Mouse (Mus musculus) intestine, embryonic 15.5 days (tissue): Measurements from ENCODE around the gene Sfi1. TPM values are rescaled to one million over a fixed set of nuclear protein-coding genes. Genes with fewer than 3 reads are reported as not detected.
"Not testable (repeated sequence)": the region's sequence is repeated elsewhere in the genome, so short reads cannot be mapped to it uniquely, and the experiment has no call there.

Experiments used
- ATAC-seq: fragments of 200-750 bp; cut with Nextera tagmentation; 2 replicates; pipeline ENCODE4 v1.8.0; 2017; ENCODE audit warnings: moderate TSS enrichment, moderate library complexity
- H3K27ac ChIP-seq: fragments of 300-500 bp; sonication (generic); 2 replicates; pipeline ENCODE4 v1.5.1; 2015; ENCODE audit warnings: mild to moderate bottlenecking, inconsistent platforms
- H3K27me3 ChIP-seq: fragments of 300-500 bp; sonication (generic); replicated peaks from 2 replicates; pipeline ENCODE4 v1.6.1; 2015; ENCODE audit warnings: inconsistent platforms
- H3K36me3 ChIP-seq: fragments of 300-500 bp; sonication (generic); 2 replicates; pipeline ENCODE4 v1.6.1; 2015; ENCODE audit warnings: inconsistent platforms
- H3K4me1 ChIP-seq: fragments of 300-500 bp; sonication (generic); replicated peaks from 2 replicates; pipeline ENCODE4 v1.6.1; 2015; ENCODE audit warnings: inconsistent platforms
- H3K4me2 ChIP-seq: fragments of 300-500 bp; sonication (generic); replicated peaks from 2 replicates; pipeline ENCODE4 v1.6.1; 2015; ENCODE audit warnings: mild to moderate bottlenecking, inconsistent platforms
- H3K4me3 ChIP-seq: fragments of 300-500 bp; sonication (generic); replicated peaks from 2 replicates; pipeline ENCODE4 v1.5.1; 2015; ENCODE audit warnings: inconsistent platforms
- H3K9ac ChIP-seq: fragments of 300-500 bp; sonication (generic); 2 replicates; pipeline ENCODE4 v1.6.1; 2015; ENCODE audit warnings: inconsistent platforms
- H3K9me3 ChIP-seq: fragments of 300-500 bp; sonication (generic); 2 replicates; pipeline ENCODE4 v1.6.1; 2016; ENCODE audit warnings: inconsistent platforms
- WGBS: fragments of 180-500 bp; shearing (Covaris S2); methylation state at CpG from one replicate; pipeline ENCODE4 v1.1.7; 2015; 5-methylcytosine and 5-hydroxymethylcytosine counted together
- polyA plus RNA-seq: library from polyadenylated mRNA; unstranded; fragments of >200 nt; fragmentation: Nextera tagmentation; extraction: Ambion mirVana; gene quantifications from 2 replicates; pipeline ENCODE4 v1.2.1, GENCODE M21; 2015

Gene Sfi1
- polyA plus RNA-seq, 1 experiment from 2014 or later, result 13.0 TPM

DNA sequence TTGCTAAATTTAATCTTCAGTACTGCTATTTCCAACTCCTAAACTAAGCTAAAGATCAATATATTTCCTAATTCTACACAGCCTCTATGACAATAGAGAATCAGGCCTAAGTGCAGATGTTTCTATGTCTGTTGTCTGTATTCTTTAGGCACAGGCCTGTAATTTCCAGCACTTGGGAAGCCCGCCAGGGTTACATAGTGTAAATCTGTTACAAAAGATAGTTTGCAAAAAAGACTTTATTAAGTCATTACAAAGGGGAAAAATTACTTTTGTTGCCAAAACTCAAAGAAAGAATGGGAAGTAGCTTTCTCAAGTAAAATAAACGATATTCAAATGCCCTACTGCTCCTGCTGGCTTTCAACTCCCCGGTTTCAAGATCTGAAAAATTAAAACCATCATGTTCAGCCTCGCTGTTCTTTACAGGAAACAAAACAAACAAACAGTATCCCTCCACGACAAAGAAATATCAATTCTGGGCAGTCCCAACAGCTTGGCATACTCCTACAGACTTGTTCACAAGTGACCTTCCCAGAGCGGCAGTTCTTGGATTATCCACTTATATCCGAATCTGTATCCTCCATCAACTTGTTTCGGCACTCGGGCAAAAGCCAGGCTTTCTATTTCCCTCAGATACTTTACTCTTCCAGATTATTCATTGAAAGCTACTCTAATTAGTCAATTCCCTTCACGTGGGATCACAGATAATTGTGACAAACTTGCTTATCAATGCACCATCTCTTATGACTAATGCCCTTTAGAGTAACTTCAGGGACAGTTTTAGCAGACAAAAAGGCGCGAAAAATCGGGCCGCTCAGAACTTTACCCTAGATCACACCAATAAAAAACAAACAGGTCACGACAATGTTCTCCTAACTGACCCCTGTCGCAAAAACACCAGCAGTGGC, 8.3 kb upstream of the Sfi1 start:
- no peak overlapping the region for H3K27ac ChIP-seq

DNA sequence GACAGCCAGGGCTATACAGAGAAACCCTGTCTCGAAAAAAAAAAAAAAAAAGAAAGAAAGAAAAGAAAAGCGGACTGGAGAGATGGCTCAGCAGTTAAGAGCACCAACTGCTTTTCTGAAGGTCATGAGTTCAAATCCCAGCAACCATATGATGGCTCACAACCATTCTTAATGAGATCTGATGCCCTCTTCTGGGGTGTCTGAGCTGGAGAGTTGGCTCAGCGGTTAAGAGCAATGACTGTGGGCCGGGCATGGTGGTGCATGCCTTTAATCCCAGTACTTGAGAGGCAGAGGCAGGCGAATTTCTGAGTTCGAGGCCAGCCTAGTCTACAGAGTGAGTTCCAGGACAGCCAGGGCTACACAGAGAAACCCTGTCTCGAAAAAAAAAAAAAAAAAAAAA, 7.4 kb upstream of the Sfi1 start:
- WGBS, result 93% methylated on average over 7 of the region's 7 CpGs
- H3K9me3 ChIP-seq, H3K27ac ChIP-seq, H3K4me3 ChIP-seq, H3K9ac ChIP-seq, ATAC-seq, H3K4me1 ChIP-seq, H3K36me3 ChIP-seq, H3K27me3 ChIP-seq, H3K4me2 ChIP-seq: not testable (repeated sequence)

More for the DNA sequence above, 8.3 kb upstream of the Sfi1 start:
- no peaks in the 10 kb centered on the region for H3K9me3 ChIP-seq
- WGBS, result 6% methylated on average over 16 of the region's 16 CpGs
- H3K4me2 ChIP-seq, result peak overlapping the region; percentile 2; the same call in 1 of the 2 replicates
- ATAC-seq, result no peak; the same call in 1 of the 2 replicates
- no peaks in the 10 kb centered on the region for H3K27me3 ChIP-seq
- H3K4me3 ChIP-seq, result peak overlapping the region; percentile 38
- H3K36me3 ChIP-seq, result 0 out of 2 replicates have a peak, but pooled peaks cover under 1% of the 10 kb centered on the region
- no peaks in the 10 kb centered on the region for H3K4me1 ChIP-seq
- no peak overlapping the region for H3K9ac ChIP-seq

DNA sequence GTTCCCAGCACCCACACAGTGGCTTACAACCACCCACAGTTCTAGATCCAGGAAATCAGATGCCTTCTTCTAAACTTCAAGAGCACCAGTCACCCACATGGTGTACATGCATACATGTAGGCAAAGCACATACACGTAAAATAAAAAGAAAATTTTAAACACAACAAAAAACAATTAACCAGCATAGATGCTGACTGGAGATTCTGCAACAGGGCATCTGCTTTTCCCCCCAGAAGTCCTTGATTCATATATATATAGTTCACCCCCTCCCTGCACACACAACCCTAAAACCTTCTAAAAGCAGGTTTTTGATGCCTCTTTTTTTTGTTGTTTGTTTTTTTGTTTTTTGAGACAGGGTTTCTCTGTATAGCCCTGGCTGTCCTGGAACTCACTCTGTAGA, 10.6 kb downstream of the Sfi1 start:
- not testable (repeated sequence) for H3K4me2 ChIP-seq, H3K27ac ChIP-seq, H3K4me3 ChIP-seq, ATAC-seq, H3K4me1 ChIP-seq, H3K9ac ChIP-seq, H3K9me3 ChIP-seq, H3K36me3 ChIP-seq, H3K27me3 ChIP-seq
- 78% methylated on average over 1 of the region's 1 CpGs for WGBS

DNA sequence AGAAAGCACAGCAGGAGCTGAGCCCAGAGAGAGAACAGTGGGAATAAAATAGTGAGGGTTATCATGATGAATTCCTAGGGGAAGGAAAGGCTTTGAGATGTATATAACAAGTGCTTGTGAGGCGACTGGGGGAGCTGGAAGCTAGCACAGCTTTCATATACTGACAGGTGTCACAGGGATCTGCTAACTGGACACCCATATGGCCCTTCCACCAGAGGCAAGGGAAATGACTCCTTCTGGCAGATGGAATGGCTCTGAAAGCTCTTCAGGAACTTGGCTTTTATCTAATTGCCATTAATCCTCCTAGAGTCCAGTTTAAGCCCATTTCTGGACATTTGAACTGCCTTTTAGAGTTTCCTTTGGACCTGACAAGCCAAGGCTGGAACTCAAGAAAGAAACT, 11.3 kb downstream of the Sfi1 start:
- not testable (repeated sequence) for H3K4me1 ChIP-seq, H3K4me2 ChIP-seq, H3K4me3 ChIP-seq, H3K27me3 ChIP-seq, H3K27ac ChIP-seq, H3K9ac ChIP-seq, H3K36me3 ChIP-seq, H3K9me3 ChIP-seq, ATAC-seq
- 52% methylated on average over 1 of the region's 1 CpGs for WGBS

DNA sequence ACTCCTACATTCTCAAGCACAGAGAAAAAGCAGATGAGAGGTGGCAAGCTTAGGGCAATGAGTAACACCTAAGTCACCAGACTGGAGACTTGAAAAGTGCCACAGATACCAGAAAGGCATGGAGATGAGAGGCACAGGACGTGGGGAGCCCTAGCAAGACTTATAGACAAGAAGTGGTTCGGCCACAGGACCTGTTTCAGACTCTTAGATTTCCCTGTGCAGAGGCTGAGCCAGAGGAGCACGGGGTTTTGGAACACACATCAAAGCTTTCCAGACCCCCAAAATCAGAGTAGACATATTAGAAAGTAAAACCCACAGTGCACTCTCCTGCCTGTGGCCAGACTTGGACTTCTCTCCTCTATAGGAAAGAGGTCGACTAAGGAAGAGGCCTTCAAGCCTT, 12.0 kb downstream of the Sfi1 start:
- H3K4me1 ChIP-seq, H3K27me3 ChIP-seq, H3K36me3 ChIP-seq, H3K4me3 ChIP-seq, H3K9ac ChIP-seq, ATAC-seq, H3K9me3 ChIP-seq, H3K4me2 ChIP-seq, H3K27ac ChIP-seq: not testable (repeated sequence)
- 61% methylated on average over 4 of the region's 4 CpGs for WGBS

DNA sequence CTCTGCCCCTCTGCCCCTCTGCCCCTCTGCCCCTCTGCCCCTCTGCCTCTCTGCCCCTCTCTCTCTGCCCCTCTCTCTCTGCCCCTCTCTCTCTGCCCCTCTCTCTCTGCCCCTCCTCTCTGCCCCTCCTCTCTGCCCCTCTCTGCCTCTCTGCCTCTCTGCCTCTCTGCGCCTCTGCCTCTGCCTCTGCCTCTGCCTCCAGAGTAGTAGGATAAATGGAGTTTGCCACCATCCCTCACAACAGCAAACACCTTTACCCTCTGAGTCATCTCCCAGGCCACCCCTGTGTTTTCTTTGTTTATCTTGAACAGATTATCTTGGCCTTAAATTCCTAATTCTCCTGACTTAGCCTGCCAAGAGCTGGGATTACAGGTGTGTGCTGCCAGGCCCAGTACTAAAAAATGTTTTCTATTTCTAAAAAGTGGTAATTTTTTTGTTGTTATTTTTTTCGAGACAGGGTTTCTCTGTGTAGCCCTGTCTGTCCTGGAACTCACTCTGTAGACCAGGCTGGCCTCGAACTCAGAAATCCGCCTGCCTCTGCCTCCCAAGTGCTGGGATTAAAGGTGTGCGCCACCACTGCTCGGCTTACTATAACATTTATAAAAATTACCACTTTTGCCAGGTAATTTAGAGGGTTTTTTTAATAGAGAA, 12.6 kb downstream of the Sfi1 start:
- not testable (repeated sequence) for H3K4me1 ChIP-seq, ATAC-seq, H3K4me3 ChIP-seq, H3K27me3 ChIP-seq, H3K27ac ChIP-seq, H3K4me2 ChIP-seq, H3K9ac ChIP-seq, H3K36me3 ChIP-seq, H3K9me3 ChIP-seq
- WGBS, result 73% methylated on average over 6 of the region's 6 CpGs

DNA sequence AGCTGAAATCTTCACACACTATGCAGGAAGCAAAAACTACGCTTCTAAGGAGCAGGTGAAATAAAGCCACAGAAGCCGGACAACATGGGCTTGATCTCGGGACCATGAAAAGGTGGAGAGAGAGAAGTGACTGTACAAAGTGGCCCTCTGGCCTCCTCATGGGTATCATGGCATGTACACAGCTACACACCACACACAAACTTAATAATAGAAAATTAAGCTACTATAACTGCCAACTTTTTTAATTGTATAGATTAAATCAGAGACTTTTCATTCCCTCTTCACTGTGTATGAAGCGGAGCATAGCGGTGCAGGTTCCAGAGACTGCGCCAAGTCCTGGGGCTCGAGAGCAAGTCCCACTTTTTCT, 13.6 kb downstream of the Sfi1 start:
- not testable (repeated sequence) for ATAC-seq, H3K4me3 ChIP-seq
- 86% methylated on average over 7 of the region's 7 CpGs for WGBS

DNA sequence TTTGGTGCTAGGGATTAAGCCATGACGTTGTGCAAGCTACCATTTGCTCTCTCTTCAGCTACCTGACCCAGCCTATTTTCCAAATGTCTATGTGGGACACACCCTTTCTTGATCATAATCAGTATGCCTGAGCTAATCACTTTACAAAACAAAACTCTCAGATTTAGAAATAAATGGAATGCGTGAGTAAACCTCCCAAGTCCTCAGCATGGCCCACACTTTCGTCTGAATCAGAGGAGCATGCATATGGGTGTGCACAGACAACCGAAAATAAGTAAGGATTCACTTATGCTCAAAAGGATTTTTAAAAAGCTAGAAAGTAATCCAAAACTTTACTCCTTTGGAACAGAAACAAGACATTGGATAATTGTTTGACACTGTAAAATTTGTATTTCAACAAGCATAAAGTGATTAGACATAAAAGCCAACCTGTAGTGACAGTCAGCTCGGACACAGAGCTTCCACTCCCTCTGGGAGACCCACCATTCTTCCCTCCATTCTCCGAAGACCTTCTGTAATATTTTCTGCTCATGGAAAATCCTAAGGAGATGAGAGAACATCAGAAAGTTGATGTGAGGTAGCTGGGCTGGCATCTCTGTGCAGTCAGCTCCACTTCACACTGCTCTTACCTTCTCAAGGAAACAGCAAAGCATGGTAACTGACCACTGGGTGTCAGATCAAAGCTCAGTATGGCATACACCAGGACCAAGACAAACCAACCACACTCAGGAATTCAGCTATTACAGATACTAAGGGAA, 14.1 kb downstream of the Sfi1 start:
- WGBS, result 87% methylated on average over 6 of the region's 6 CpGs
- ATAC-seq, H3K4me2 ChIP-seq, H3K4me3 ChIP-seq, H3K36me3 ChIP-seq, H3K4me1 ChIP-seq, H3K9ac ChIP-seq, H3K9me3 ChIP-seq, H3K27ac ChIP-seq, H3K27me3 ChIP-seq: not testable (repeated sequence)

More for the DNA sequence above, 13.6 kb downstream of the Sfi1 start:
- H3K36me3 ChIP-seq, H3K9me3 ChIP-seq, H3K9ac ChIP-seq, H3K27ac ChIP-seq, H3K4me1 ChIP-seq, H3K27me3 ChIP-seq, H3K4me2 ChIP-seq: not testable (repeated sequence)

DNA sequence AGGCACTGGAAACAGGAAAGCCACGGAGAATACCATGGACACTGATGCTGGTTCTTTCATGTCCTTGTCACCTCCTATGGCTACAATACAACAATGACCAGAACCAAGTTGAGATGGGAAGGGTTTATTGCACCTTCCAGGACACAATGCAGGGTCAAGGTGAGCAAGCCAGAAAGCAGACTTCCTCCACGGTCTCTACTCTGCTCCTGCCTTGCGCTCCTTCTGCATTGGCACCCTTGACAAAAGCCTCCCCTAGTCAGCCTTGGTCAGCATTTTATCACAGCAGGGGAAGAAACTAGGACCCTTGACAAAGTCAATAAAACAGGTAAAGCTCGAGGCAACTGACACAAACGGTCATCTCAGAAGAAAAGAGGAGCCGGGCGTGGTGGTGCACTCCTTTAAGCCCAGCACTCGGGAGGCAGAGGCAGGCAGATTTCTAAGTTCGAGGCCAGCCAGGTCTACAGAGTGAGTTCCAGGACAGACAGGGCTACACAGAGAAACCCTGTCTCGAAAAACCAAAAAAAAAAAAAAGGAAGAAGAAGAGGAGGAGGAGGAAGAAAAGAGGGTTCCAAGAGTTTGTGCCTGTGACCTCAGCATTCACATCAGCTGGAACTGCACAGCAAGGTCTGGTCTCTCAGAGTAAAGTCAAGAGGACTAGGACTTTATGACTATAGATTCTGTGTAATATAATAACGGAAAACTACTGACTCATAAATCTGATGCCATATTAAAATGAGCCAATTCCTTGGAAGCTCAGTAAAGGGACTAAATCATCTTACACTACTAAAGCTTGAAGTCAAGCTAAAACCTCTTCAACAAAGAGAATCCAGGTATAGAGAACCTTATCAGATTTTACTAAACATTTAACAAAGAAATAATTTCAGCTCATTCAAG, 19.6 kb downstream of the Sfi1 start:
- H3K4me2 ChIP-seq, H3K36me3 ChIP-seq, H3K27ac ChIP-seq, H3K4me1 ChIP-seq, H3K27me3 ChIP-seq, H3K9me3 ChIP-seq, H3K9ac ChIP-seq, H3K4me3 ChIP-seq: not testable (repeated sequence)
- 83% methylated on average over 11 of the region's 11 CpGs for whole genome bisulfite sequencing
- ATAC-seq, result peak; percentile 52

DNA sequence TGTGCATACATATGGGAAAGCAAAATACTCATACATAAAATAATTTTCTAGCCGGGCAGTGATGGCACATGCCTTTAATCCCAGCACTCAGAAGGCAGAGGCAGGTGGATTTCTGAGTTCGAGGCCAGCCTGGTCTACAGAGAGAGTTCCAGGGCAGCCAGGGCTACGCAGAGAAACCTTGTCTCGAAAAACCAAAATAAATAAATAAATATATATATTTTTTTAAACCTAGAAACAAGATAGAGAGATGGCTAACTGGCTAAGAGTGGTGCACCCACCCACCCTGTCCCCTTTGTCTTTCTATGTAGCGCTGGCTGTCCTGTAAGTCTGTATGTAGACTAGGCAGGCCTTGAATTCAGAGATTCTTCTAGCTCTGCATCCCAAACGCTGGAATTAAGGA, 20.7 kb downstream of the Sfi1 start:
- H3K4me1 ChIP-seq, H3K27ac ChIP-seq, H3K27me3 ChIP-seq, H3K4me2 ChIP-seq, H3K36me3 ChIP-seq, ATAC-seq, H3K9me3 ChIP-seq, H3K9ac ChIP-seq, H3K4me3 ChIP-seq: not testable (repeated sequence)
- WGBS, result 58% methylated on average over 5 of the region's 6 CpGs

DNA sequence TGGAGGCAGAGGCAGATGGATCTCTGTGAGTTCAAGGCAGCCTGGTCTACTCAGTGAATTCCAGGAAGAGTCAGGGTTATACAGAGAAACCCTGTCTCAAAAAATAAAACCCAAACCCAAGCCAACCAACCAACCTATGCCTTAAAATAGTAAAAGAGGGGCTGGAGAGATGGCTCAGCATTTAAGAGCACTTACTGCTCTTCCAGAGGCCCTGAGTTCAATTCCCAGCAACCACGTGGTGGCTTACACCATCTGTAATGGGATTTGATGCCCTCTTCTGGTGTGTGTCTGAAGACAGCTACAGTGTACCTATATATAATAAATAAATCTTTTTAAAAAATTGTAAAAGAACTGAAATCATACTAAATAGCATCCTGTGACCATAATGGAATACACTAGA, 21.3 kb downstream of the Sfi1 start:
- not testable (repeated sequence) for H3K9me3 ChIP-seq, ATAC-seq, H3K36me3 ChIP-seq, H3K9ac ChIP-seq, H3K4me1 ChIP-seq, H3K27me3 ChIP-seq, H3K4me2 ChIP-seq, H3K4me3 ChIP-seq, H3K27ac ChIP-seq
- WGBS, result 67% methylated on average over 1 of the region's 1 CpGs

DNA sequence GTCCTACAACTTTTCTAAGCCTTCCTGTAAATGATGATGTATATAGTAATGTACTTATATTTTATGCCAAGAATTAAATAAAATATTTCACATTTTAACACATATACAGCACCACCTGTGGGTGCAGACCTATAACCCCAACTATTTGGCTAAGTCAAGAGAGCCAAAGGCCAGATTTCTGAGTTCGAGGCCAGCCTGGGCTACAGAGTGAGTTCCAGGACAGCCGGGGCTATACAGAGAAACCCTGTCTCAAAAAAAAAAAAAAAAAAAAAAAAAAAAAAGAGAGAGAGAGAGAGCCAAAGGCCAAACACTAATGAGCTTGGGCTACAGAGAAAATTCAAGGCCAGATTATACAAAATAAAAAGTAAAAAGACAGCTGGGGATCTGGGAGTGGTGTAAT, 24.2 kb downstream of the Sfi1 start:
- H3K27me3 ChIP-seq, H3K4me3 ChIP-seq, H3K4me1 ChIP-seq, H3K9ac ChIP-seq, H3K36me3 ChIP-seq, H3K4me2 ChIP-seq, H3K9me3 ChIP-seq, H3K27ac ChIP-seq: not testable (repeated sequence)
- WGBS, result 72% methylated on average over 2 of the region's 2 CpGs
- ATAC-seq, result peak; percentile 44; the same call in 1 of the 2 replicates
